Mouse (Mus musculus) 3134 (cell line): Measurements from ENCODE around the gene Gm17349.

Source experiments
- DNase-seq: peaks from one replicate; pipeline ENCODE4 v3.0.0-alpha.2; 2011; ENCODE audit warnings: low spot score; ENCODE audit not compliant: insufficient read length; ENCODE audit errors: extremely low read depth

Gene Gm17349

GRCm38 (mm10) chr15:99664600-99665451, 40.5 kb downstream of the Gm17349 start:
- no peak for DNase-seq

DNA sequence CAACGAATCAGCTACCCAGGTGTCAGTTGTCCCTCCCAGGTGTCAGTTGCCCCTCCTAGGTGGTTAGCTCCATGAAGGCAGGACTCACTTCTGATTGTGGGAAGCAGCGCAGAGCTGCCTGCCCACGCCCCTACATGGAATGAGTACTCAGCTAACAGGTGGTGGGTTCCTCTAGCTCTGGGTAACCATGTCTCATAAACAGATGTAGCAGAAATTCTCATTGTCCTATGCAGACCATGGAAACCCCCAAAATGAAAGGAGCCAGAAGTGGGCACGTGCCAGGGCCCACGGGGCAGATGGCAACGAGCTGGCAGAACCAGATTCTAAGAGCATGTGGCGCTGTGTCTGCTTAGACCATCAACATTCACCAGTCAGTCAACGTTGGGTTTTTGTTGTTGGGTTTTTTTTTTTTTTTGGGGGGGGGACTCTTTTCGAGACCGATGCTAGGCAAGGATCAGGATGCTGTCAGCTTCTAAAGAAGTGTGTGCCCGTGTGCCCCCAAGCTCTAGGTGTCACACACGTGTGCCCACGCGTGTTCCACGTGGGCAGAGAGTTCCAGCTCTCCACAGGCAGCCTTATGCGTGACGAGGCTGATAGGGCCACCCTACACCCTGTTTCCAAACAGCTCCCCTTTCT, 41.2 kb downstream of the Gm17349 start:
- no peak for DNase-seq

DNA sequence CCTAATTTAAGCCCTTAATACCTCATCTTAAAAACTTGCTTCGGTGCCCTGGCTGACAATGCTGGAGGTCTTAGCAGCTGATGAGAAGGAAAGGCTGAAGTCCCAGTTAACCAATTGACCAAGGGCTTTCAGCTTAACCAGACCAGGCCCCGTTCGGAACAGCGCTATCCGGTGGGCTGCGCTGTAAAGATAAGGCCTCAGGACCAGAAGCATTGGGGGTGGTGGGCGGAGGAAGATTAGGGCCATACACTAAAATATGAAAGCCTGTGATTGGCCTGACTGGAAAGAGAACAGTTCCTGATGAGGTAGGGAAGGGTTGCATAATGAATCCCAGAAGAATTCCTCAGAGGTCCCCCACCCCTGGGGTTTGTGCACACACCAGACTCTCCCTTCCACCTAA, 42.9 kb downstream of the Gm17349 start:
- DNase-seq = no peak

GRCm38 (mm10) chr15:99661121-99661830, 44.0 kb downstream of the Gm17349 start:
- DNase-seq = no peak

DNA sequence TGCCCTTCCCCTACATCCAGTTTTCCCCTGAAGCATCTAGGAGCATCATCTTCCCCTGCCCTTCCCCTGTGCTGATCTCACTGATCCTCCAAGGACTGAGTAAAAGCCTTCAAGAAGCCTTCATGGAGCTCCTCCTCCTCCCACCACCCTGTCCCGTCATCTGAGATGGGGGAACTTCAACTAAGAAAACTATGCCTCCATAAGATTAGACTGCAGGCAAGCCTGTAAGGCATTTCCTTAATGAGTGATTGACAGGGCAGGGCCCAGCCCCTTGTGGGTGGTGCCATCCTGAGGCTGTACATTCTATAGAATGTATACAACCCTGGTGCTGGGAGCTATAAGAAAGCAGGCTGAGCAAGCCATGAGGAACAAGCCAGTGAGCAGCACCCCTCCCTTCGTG, 46.9 kb downstream of the Gm17349 start:
- DNase-seq = no peak

GRCm38 (mm10) chr15:99655956-99656355, 49.3 kb downstream of the Gm17349 start:
- DNase-seq = no peak

DNA sequence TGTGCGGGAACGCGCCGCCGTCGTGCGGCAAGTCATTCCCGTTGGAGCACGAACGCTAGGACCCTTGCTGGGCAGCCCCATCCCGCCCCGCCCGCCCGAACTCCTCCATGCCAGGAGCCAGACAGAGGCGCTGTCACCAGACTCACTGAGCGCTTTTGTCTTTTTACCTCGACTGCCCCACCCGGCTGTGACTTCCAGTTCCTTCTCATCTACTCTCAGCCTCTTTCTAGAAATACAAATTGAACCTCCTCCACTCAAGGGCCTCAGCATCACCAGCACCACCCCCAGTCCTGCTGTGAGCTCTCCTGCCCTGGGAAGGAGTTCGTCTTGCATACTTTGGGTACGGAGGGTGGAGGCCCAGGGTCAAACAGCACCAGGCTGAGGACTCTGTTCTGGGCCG, 51.4 kb downstream of the Gm17349 start:
- no peak for DNase-seq

GRCm38 (mm10) chr15:99653291-99653690, 52.0 kb downstream of the Gm17349 start:
- DNase-seq = no peak
